Mouse (Mus musculus): ENCODE data around the gene Gm49337. TPM values are rescaled to one million over a fixed set of nuclear protein-coding genes. Genes with fewer than 3 reads are reported as not detected.

The Gm49337 gene
- not detected for total RNA-seq (2023)

DNA sequence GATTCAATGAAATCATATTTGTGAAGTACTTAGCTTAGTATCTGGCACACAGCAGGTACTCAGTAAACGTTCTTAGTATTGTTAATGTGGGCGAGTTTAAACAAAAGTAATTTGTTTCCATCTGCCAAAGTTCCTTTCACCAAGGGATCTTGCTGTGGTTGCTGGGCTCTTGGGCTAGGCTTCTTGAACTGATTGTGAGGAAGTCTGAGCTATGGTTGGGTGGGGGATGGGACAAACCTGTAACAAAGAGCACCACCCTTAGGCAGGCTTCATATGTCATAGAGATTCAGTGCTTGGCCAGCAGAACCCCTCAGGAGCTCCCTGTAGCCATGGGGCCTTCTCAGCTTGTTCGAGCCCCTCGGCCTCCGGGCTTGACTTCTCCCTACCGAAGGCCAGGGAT lies at the start of gene Gm49337, which contains the start of gene 1700042G07Rik:
Gene Gm49337 (plus strand): TSS at position 313 of the 400 bp plus-strand sequence.
Gene 1700042G07Rik (plus strand): TSS at position 301 of the 400 bp plus-strand sequence.

DNA sequence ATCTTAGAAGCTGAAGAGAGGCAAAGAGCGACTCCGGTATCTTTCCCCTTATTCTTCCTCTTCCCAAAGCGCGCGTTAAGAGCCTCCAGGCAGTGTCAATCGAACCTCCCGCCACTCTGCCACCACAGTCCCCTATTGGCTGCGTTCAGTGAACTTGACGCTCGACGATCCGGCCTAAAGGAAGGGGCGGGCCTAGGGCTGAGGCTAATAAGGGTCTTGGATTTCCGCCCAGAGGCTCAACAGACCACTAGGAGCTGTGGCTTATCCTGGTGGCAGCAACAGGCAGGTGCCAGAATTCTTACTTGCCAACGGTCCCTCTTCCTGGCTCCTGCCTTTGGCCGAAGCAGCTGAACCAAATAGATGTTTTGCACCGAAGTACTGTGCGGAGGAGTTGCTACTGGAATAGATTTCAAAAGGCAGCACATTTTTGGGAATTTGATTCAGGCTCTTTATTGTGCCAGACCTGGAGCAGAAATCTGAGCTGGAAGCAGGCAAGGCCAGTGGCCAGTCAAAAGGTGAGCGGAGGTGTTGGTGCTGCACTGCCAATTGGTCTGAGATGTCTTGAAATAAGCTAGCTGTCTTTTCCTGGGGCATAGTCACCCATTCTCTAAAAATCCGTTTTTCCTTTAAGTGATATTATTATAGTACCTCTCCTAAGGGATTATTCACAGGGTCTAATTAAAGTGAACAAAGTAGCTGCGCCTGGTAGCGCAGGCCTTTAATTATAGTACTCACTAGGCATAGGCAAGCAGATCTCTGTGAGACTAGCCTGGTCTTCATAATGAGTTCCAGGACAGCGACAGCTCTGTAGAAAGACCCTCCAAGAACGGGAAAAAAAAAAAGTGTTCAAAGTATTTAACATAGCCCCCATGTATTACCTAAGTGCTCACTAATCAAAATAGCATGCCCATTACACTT lies 49.3 kb upstream of the Gm49337 start, which contains the start of the genes Rad54l and Pomgnt1:
Gene Rad54l (minus strand): TSS at position 89 of the 918 bp plus-strand sequence.
Gene Pomgnt1 (plus strand): TSS at position 239 of the 918 bp plus-strand sequence.

DNA sequence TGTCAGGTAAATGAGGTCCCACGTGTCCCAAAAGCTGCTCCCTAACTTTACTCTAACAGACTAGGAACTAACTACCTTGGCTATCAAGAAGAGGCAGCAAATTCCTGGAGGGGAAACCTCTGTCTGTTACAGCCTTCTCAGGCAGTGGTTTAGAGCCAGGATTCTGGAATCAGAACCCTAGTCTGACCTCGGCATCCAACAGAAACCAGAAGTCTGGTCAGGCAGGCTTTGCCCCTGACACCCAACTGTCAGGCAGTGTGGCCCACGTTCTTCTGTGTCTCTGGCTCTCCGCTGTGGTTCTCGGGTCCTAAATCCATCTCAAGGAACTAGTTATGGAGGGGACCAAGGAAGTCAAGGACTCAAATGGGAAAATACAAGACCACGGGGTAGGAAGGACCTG lies 21.9 kb upstream of the Gm49337 start, which contains the start of gene Lurap1:
Gene Lurap1 (minus strand): TSS at position 101 of the 400 bp plus-strand sequence.

DNA sequence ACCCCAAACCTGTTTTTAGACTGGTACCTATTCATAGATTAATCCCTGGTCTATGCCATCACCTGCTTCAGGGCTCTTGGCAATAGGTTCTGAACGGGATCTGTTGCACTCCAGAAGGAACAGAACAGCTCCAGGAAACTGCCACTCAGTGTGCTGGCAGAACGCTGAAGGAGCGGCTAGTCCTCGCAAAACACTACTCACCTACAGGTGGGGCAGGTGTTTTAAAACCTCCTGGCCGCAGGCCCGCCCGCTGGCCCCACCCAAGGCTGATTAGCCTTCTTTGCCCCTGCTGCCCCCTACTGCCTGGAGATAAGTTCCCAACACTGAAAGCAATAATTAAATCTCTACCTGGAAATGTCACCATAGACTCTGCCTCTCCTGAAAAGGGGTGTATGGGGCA lies 5.8 kb upstream of the Gm49337 start, which contains the start of gene Tspan1:
Gene Tspan1 (minus strand): TSS at position 198 of the 400 bp plus-strand sequence.

DNA sequence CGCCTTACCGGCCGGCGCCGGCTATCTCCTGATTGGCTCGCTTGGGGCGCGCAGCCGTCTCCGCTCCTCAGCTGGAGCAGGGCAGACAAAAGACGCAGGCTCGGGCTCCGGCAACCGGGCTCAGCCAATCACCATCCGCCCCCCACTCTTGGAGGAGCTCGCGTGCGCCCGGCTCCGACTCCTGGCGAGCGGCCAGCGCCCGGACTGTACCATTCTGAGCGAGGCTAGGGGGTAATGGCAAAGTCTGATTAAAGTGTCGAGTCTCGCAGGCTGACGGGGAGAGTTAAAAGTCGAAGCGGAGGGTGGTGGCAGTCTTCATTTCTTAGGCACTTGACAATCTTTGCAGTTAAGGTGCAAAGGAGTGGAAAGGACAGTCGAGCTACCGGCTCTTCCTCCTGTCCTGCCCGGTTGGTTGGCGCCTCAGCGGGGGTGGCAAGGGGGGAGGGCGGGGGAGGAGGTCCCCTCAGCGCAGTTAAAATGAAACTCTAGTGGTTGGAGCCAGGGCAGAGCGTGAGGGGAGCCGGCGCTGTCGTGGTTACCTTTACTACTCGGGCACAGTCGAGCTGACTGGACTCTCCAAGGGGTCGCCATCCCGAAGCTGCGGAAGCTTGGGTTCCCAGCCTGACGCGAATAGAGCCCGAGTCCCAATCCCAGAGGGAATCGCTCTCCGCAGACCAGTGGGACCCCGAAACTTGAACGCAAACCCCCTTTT lies 48.1 kb downstream of the Gm49337 start, which contains the start of gene Pik3r3:
Gene Pik3r3 (plus strand): TSS at position 479 of the 712 bp plus-strand sequence.

Other genes starting within 250 kb of the Gm49337 start
- not detected for gene Dmbx1, start 233.5 kb upstream of the Gm49337 start, total RNA-seq (2023)
- gene Faah, start 155.5 kb upstream of the Gm49337 start, total RNA-seq (2023), result 1 to 10 TPM in 1 of 2 experiments, under 1 TPM in 1; 0.97 to 1.1 TPM
- 1 to 10 TPM; 5.5 to 6.7 TPM for gene Nsun4, start 119.5 kb upstream of the Gm49337 start, total RNA-seq (2023)
- gene Uqcrh, start 98.3 kb upstream of the Gm49337 start, total RNA-seq (2023), result 100 to 1,000 TPM; 194 to 206 TPM
- 10 to 100 TPM; 17.8 to 20.2 TPM for gene Lrrc41, start 98.1 kb upstream of the Gm49337 start, total RNA-seq (2023)
- 10 to 100 TPM; 17.5 to 22.4 TPM for gene Rad54l, start 49.7 kb upstream of the Gm49337 start, total RNA-seq (2023)
- gene Pomgnt1, start 49.5 kb upstream of the Gm49337 start, total RNA-seq (2023), result 10 to 100 TPM in 1 of 2 experiments, 1 to 10 TPM in 1; 9.4 to 14.1 TPM
- not detected for gene Lurap1, start 22.0 kb upstream of the Gm49337 start, total RNA-seq (2023)
- not detected for gene Tspan1, start 5.8 kb upstream of the Gm49337 start, total RNA-seq (2023)
- not detected for gene 1700042G07Rik, start within 50 bp of the Gm49337 start, total RNA-seq (2023)
- gene Pik3r3, start 48.2 kb downstream of the Gm49337 start, total RNA-seq (2023), result under 1 TPM; 0.90 to 0.94 TPM